Mouse (Mus musculus): ENCODE measurements at regions not wholly inside any gene's neighbourhood (a gene's known extent, or its start where the extent isn't known, plus 50 kb on each side); places are given as distances from the start of the nearest gene placed in this dataset.

GRCm38 (mm10) chr17:31777751-31778150 lies 77.9 kb downstream of the Sik1 start:
- no peak for TF ChIP-seq POLR2AphosphoS2 (IDR thresholded peaks at IDR 0.05; ENCODE audit: insufficient read length, low read depth)
- no peak for TF ChIP-seq POLR2A (IDR thresholded peaks at IDR 0.05; ENCODE audit: insufficient read length, low read depth)
- TF ChIP-seq MAX (IDR thresholded peaks at IDR 0.05; ENCODE audit: low read depth) = no peak
- no peak for TF ChIP-seq E2F4 (IDR thresholded peaks at IDR 0.05; ENCODE audit: insufficient read depth)
- no peak for TF ChIP-seq SRF (IDR thresholded peaks at IDR 0.05; ENCODE audit: control insufficient read depth, insufficient read length, low read depth)
- peak in 2 of 3 experiments; percentile 21 to 75 for TF ChIP-seq MYOG (IDR thresholded peaks at IDR 0.05; ENCODE audit: control insufficient read depth in 1 of 3, insufficient read depth in 1 of 3, insufficient read length in 2 of 3, low read depth in 2 of 3)
- peak in 2 of 3 experiments; percentile 50 to 77 for TF ChIP-seq MYOD1 (IDR thresholded peaks at IDR 0.05; ENCODE audit: control insufficient read depth in 1 of 3, insufficient read length in 2 of 3, low read depth in 2 of 3)
- TF ChIP-seq CEBPB (IDR thresholded peaks at IDR 0.05; ENCODE audit: insufficient read depth, poor library complexity, severe bottlenecking) = no peak

Measured in myocyte (in vitro differentiated cells).